Mouse (Mus musculus): ENCODE data around the gene Gm10408.
"Not testable (repeated sequence)": the region's sequence is repeated elsewhere in the genome, so short reads cannot be mapped to it uniquely, and the experiment has no call there.

Gm10408 gene

GRCm38 (mm10) chr14:3449079-3449478, at the start of gene Gm10408:
TSS of gene Gm10408 (plus strand) at chr14:3449379.
- not testable (repeated sequence) for DNase-seq (ENCODE audit: low read depth)

GRCm38 (mm10) chr14:3412314-3412713, 36.9 kb upstream of the Gm10408 start, which contains the start of gene Gm10409:
TSS of gene Gm10409 (plus strand) at chr14:3412614.
- DNase-seq (ENCODE audit: low read depth): not testable (repeated sequence)

- not testable (repeated sequence) for DNase-seq (ENCODE audit: low read depth)
These were observed 21.4 kb upstream of the Gm10408 start, which contains the start of gene Gm3005 for GRCm38 (mm10) chr14:3427803-3428202. TSS of gene Gm3005 (plus strand) at chr14:3428103.
